Mouse (Mus musculus): ENCODE measurements around the gene Sit1. TPM values are rescaled to one million over a fixed set of nuclear protein-coding genes. Genes with fewer than 3 reads are reported as not detected.

The Sit1 gene
- polyA plus RNA-seq, 1 experiment from 2014 or later = not detected

DNA sequence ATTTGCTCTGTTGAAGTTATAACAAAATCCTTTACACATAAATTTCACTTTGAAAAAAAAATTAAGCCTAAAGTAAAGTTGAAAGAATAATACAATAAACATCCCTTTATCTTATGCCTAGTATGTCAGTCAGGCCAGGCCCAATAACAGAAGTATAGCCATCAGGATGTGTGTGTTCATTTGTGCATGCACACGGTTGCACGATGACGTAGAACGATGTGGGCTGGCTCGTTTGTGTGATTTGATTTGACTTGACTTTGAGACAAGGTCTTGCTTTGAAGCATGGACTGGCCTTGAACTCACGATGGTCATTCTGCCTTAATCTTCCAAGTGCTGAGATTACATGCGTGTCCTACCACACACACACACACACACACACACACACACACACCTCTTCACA lies 16.7 kb downstream of the Sit1 start:
- H3K27ac ChIP-seq (ENCODE audit: low read depth, low read length) = no peak overlapping the region
- H3K9ac ChIP-seq (ENCODE audit: low read depth, low read length) = no peak overlapping the region
- WGBS = 81% methylated on average over 7 of the region's 7 CpGs
- no peaks in the 10 kb centered on the region for H3K27me3 ChIP-seq (replicated peaks; ENCODE audit: control insufficient read depth, insufficient read depth, low read length)
- no peak overlapping the region for H3K4me3 ChIP-seq (ENCODE audit: low read depth, low read length)
- H3K9me3 ChIP-seq (ENCODE audit: control insufficient read depth) = no peaks in the 10 kb centered on the region
- no peaks in the 10 kb centered on the region for H3K36me3 ChIP-seq (ENCODE audit: control insufficient read depth, insufficient read depth)
- no peaks in the 10 kb centered on the region for H3K4me1 ChIP-seq (replicated peaks; ENCODE audit: control insufficient read depth, insufficient read depth, low read length)
- no peak overlapping the region for H3K4me2 ChIP-seq (replicated peaks; ENCODE audit: low read depth)
- no peak for ATAC-seq
- TF ChIP-seq CTCF (IDR thresholded peaks at IDR 0.05; ENCODE audit: low read depth) = no peak

DNA sequence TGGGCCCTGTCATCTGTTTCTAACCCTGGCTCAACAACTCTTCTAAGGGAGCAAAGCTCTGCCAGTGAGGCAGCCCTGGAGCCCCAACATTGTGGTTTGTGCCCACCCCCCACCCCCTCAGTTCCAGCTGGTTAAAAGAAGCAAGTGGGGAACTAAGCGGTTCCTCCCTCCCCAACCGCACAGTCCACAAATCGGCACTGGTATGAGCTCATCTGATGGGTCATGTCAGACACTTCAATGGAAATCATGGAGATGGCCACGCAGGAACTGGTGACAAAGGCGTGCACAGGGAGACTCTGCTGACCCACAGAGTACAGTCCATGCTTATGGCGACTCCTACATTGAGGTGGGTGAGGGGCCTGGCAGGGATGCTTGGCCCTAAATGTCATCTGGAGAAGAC lies 17.6 kb downstream of the Sit1 start:
- no peak overlapping the region for H3K4me3 ChIP-seq (ENCODE audit: low read depth, low read length)
- no peaks in the 10 kb centered on the region for H3K4me1 ChIP-seq (replicated peaks; ENCODE audit: control insufficient read depth, insufficient read depth, low read length)
- TF ChIP-seq CTCF (IDR thresholded peaks at IDR 0.05; ENCODE audit: low read depth) = no peak
- H3K4me2 ChIP-seq (replicated peaks; ENCODE audit: low read depth) = no peak overlapping the region
- H3K36me3 ChIP-seq (ENCODE audit: control insufficient read depth, insufficient read depth) = no peaks in the 10 kb centered on the region
- no peak overlapping the region for H3K9ac ChIP-seq (ENCODE audit: low read depth, low read length)
- no peaks in the 10 kb centered on the region for H3K9me3 ChIP-seq (ENCODE audit: control insufficient read depth)
- no peaks in the 10 kb centered on the region for H3K27me3 ChIP-seq (replicated peaks; ENCODE audit: control insufficient read depth, insufficient read depth, low read length)
- no peak for ATAC-seq
- no peak overlapping the region for H3K27ac ChIP-seq (ENCODE audit: low read depth, low read length)
- WGBS = 88% methylated on average over 6 of the region's 6 CpGs

DNA sequence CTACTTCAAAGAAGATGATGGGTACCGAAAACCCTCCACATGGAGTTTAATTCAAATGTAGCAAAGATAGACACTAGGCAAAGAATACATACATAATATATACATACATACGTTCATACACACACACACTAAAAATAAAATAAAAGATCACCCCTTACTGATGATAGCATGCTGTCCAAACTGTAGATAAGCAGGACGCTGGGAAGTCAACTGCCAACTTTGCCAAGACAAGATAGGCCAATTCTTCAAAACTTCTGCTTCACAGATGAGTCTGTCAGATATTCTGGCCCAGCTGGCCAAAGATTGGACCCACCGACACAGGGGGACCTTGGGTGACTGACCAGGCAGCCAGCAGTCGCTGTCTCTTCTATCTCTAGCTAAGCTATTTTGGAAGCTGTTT lies 20.4 kb downstream of the Sit1 start:
- Histone ChIP-seq H3K9me3 (ENCODE audit: control insufficient read depth) (no peaks in the 10 kb centered on the region), H3K4me2 (replicated peaks; ENCODE audit: low read depth) (no peak overlapping the region), H3K4me1 (replicated peaks; ENCODE audit: control insufficient read depth, insufficient read depth, low read length) (no peaks in the 10 kb centered on the region), H3K27me3 (replicated peaks; ENCODE audit: control insufficient read depth, insufficient read depth, low read length) (no peaks in the 10 kb centered on the region), H3K4me3 (ENCODE audit: low read depth, low read length) (no peak overlapping the region), H3K36me3 (ENCODE audit: control insufficient read depth, insufficient read depth) (no peaks in the 10 kb centered on the region), H3K9ac (ENCODE audit: low read depth, low read length) (no peak overlapping the region), H3K27ac (ENCODE audit: low read depth, low read length) (no peak overlapping the region)
- WGBS = 91% methylated on average over 5 of the region's 5 CpGs
- no peak for TF ChIP-seq CTCF (IDR thresholded peaks at IDR 0.05; ENCODE audit: low read depth)
- ATAC-seq = no peak

DNA sequence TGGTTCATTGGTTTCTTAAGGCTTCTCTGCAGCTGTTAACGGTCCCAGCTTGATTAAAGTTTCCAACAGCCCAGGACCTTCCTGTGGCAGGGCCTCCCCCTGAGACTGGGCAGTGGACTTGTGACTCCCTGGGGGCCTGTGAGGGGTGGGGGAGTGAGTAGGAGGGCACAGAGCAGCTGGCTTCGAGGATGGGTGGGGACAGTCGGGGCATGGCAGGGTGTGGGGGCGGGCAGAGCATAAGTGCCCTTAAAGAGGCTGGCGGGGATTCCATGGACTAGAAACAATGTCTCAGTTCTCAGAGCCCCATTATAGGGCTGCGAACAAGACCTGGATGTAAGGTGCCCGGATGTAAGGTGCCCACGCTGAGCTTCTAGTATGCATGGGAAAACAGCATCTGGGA lies 26.4 kb downstream of the Sit1 start:
- Histone ChIP-seq H3K4me3 (ENCODE audit: low read depth, low read length) (no peak overlapping the region), H3K4me1 (replicated peaks; ENCODE audit: control insufficient read depth, insufficient read depth, low read length) (no peaks in the 10 kb centered on the region; the same call in 1 of the 2 replicates), H3K27ac (ENCODE audit: low read depth, low read length) (no peak overlapping the region), H3K9me3 (ENCODE audit: control insufficient read depth) (no peaks in the 10 kb centered on the region), H3K4me2 (replicated peaks; ENCODE audit: low read depth) (no peak overlapping the region), H3K36me3 (ENCODE audit: control insufficient read depth, insufficient read depth) (no peaks in the 10 kb centered on the region), H3K9ac (ENCODE audit: low read depth, low read length) (no peak overlapping the region), H3K27me3 (replicated peaks; ENCODE audit: control insufficient read depth, insufficient read depth, low read length) (peaks cover 26% of the 10 kb centered on the region)
- TF ChIP-seq CTCF (IDR thresholded peaks at IDR 0.05; ENCODE audit: low read depth) = no peak
- ATAC-seq = no peak
- 28% methylated on average over 8 of the region's 8 CpGs for WGBS

DNA sequence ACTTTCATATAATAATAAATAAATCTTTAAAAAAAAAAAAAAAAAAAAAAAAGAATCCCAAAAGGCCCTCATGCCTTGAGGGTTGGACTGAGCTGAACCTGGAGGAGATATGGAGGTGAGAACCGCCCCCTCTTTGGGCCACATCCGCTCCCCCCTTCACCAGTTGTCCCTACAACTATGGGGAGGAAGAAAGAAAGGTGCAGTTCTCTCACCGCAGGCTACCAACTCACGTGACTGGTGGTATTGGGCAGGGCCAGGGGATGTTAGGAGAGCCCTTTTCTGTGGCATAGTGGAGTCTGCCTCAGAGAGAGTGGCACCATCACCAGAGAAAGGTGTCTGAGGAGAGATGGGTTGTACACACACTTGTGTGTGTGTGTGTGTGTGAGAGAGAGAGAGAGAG lies 27.1 kb downstream of the Sit1 start:
- Histone ChIP-seq H3K9ac (ENCODE audit: low read depth, low read length) (no peak overlapping the region), H3K27ac (ENCODE audit: low read depth, low read length) (no peak overlapping the region), H3K36me3 (ENCODE audit: control insufficient read depth, insufficient read depth) (no peaks in the 10 kb centered on the region), H3K4me3 (ENCODE audit: low read depth, low read length) (no peak overlapping the region), H3K27me3 (replicated peaks; ENCODE audit: control insufficient read depth, insufficient read depth, low read length) (peaks cover 26% of the 10 kb centered on the region), H3K4me2 (replicated peaks; ENCODE audit: low read depth) (no peak overlapping the region), H3K4me1 (replicated peaks; ENCODE audit: control insufficient read depth, insufficient read depth, low read length) (no peaks in the 10 kb centered on the region; the same call in 1 of the 2 replicates), H3K9me3 (ENCODE audit: control insufficient read depth) (no peaks in the 10 kb centered on the region)
- ATAC-seq = no peak
- TF ChIP-seq CTCF (IDR thresholded peaks at IDR 0.05; ENCODE audit: low read depth) = no peak
- WGBS = 36% methylated on average over 4 of the region's 4 CpGs

DNA sequence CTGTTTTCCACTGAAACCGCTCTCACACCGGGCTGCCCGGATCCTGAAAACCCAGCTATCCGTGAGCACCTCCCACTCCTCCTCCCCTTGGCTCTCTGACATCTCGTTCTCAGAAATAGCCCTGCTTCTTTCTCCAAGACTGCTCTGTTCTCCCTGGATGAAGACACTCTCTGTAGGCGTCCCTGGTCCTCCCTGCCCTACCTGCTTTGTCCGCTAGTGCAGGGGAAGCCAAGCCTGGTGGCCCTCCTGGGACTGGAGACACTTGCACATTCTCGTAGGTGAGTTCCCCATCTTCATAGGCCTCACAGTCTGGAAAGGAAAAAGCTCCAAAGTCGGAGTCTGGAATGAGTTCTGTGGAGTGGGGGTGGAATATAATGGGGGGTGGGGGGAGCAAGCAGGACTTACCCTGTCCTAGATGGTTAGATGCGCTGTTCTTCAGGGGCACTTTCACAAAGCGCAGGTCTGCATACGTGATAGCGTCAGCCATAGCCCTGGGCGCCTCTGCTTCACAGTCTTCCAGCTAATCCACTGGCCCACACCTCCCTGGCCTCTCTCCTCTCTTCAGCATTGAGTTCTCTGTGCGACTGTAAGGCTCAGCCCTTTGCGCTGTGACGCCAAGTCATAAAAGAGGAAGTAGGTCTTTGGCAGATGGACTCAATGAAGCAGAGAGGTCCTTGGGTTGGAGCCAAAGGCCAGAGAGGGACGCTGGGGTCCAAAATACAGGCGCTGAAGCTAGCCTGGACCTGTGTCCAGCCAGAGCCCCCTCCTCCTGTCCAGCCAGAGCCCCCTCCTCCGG lies 29.3 kb downstream of the Sit1 start, which contains the start of gene Cd72:
Gene Cd72, minus strand, starts transcription at position 588 of the 796 bp plus-strand sequence.
- 28% methylated on average over 20 of the region's 20 CpGs for WGBS
- ATAC-seq = no peak
- peak; percentile 34 for TF ChIP-seq CTCF (IDR thresholded peaks at IDR 0.05; ENCODE audit: low read depth)

More for the DNA sequence above, 29.3 kb downstream of the Sit1 start, which contains the start of gene Cd72:
- Histone ChIP-seq H3K27me3 (replicated peaks; ENCODE audit: control insufficient read depth, insufficient read depth, low read length) (peaks cover 26% of the 10 kb centered on the region), H3K4me1 (replicated peaks; ENCODE audit: control insufficient read depth, insufficient read depth, low read length) (no peaks in the 10 kb centered on the region; the same call in 1 of the 2 replicates), H3K9ac (ENCODE audit: low read depth, low read length) (peak within 1 kb of the TSS; percentile 26; the same call in 1 of the 2 replicates), H3K36me3 (ENCODE audit: control insufficient read depth, insufficient read depth) (no peaks in the 10 kb centered on the region), H3K4me3 (ENCODE audit: low read depth, low read length) (peak within 1 kb of the TSS; percentile 16), H3K27ac (ENCODE audit: low read depth, low read length) (no peak within 1 kb of the TSS), H3K9me3 (ENCODE audit: control insufficient read depth) (no peaks in the 10 kb centered on the region), H3K4me2 (replicated peaks; ENCODE audit: low read depth) (peak within 1 kb of the TSS; percentile 58)

Measured in intestine, postnatal 0 days (tissue).